Mouse (Mus musculus): ENCODE results near the gene Polrmt. TPM values are rescaled to one million over a fixed set of nuclear protein-coding genes. Genes with fewer than 3 reads are reported as not detected.

Gene Polrmt
- polyA plus RNA-seq, 1 experiment from 2014 or later, result 40.1 TPM

DNA sequence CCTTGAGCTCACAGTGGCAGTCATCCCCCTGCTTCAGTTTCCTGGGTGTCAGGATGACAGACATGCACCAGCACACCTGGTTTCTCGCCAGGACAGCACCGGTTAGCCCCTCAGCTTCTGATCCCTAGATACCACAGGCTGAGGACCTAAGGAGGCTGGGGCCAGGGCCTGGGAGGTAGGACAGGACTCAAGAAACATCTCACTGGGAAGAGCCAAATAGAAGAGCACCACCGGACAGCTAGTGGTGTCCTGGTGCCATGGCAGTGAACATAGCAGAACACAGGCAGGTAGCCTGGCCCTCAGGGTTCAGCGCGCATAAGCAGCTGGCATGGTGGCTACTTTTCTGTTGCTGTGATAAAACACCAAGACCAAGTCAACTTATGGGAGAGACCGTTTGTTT is 47.9 kb downstream of the Polrmt start:
- Histone ChIP-seq H3K4me3 (ENCODE audit: low read depth, low read length) (no peak overlapping the region), H3K9ac (ENCODE audit: low read length) (no peak overlapping the region), H3K27me3 (replicated peaks; ENCODE audit: control insufficient read depth, insufficient read depth, low read length) (no peaks in the 10 kb centered on the region), H3K4me1 (replicated peaks; ENCODE audit: control insufficient read depth, insufficient read depth, low read length) (peaks cover 17% of the 10 kb centered on the region), H3K4me2 (ENCODE audit: low read length) (no peak overlapping the region), H3K27ac (ENCODE audit: low read depth) (no peak overlapping the region), H3K36me3 (ENCODE audit: control insufficient read depth, insufficient read depth, low read length) (no peaks in the 10 kb centered on the region), H3K9me3 (ENCODE audit: control insufficient read depth, low read length) (no peaks in the 10 kb centered on the region)
- DNase-seq (ENCODE audit: low spot score) (no peak), ATAC-seq (replicated peaks; ENCODE audit: low FRiP score, low TSS enrichment, low read depth) (no peak)
- 96% methylated on average over 6 of the region's 6 CpGs for WGBS

GRCm38 (mm10) chr10:79697916-79698315 is 48.5 kb downstream of the Polrmt start:
- no peaks in the 10 kb centered on the region for H3K9me3 ChIP-seq (ENCODE audit: control insufficient read depth, low read length)
- ATAC-seq (replicated peaks; ENCODE audit: low FRiP score, low TSS enrichment, low read depth) (no peak), DNase-seq (ENCODE audit: low spot score) (no peak)
- H3K4me1 ChIP-seq (replicated peaks; ENCODE audit: control insufficient read depth, insufficient read depth, low read length), result peaks cover 17% of the 10 kb centered on the region
- H3K36me3 ChIP-seq (ENCODE audit: control insufficient read depth, insufficient read depth, low read length), result no peaks in the 10 kb centered on the region
- H3K9ac ChIP-seq (ENCODE audit: low read length), result no peak overlapping the region
- no peak overlapping the region for H3K4me3 ChIP-seq (ENCODE audit: low read depth, low read length)
- no peaks in the 10 kb centered on the region for H3K27me3 ChIP-seq (replicated peaks; ENCODE audit: control insufficient read depth, insufficient read depth, low read length)
- H3K4me2 ChIP-seq (ENCODE audit: low read length), result no peak overlapping the region
- WGBS, result 69% methylated on average over 6 of the region's 6 CpGs
- no peak overlapping the region for H3K27ac ChIP-seq (ENCODE audit: low read depth)

DNA sequence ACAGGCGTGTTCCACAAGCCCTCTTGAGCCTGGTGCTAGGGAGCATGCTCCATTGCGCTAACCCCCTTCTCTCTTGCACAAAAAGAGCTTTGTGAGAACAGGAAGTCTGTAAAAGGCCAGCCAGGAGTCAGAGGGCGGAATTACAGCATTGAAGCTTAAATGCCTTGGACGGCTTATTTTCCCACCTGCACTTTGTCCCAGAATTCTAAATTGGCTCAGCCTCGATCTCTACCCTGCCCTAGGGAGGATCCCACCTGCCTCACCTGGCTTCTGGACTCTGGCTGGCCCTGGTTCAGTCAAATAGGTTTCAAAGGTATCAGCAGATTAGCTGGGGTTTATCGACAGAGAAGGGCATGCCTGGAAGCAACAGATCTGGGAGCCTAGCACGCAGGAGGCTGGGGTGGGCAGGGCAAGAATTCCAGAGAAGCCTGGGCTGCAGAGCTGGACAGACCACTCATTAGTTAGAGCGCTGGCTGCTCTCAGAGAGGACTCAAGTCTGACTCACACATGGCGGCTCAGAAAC is 50.2 kb downstream of the Polrmt start:
- WGBS, result 30% methylated on average over 9 of the region's 9 CpGs
- Histone ChIP-seq H3K4me1 (replicated peaks; ENCODE audit: control insufficient read depth, insufficient read depth, low read length) (peaks cover 11% of the 10 kb centered on the region), H3K27ac (ENCODE audit: low read depth) (peak overlapping the region; percentile 73), H3K4me3 (ENCODE audit: low read depth, low read length) (no peak overlapping the region), H3K4me2 (ENCODE audit: low read length) (peak overlapping the region; percentile 14; the same call in 1 of the 2 replicates), H3K9me3 (ENCODE audit: control insufficient read depth, low read length) (no peaks in the 10 kb centered on the region), H3K27me3 (replicated peaks; ENCODE audit: control insufficient read depth, insufficient read depth, low read length) (no peaks in the 10 kb centered on the region), H3K36me3 (ENCODE audit: control insufficient read depth, insufficient read depth, low read length) (no peaks in the 10 kb centered on the region), H3K9ac (ENCODE audit: low read length) (no peak overlapping the region)
- DNase-seq (ENCODE audit: low spot score) (peak; percentile 65), ATAC-seq (replicated peaks; ENCODE audit: low FRiP score, low TSS enrichment, low read depth) (peak; percentile 51; the same call in 1 of the 2 replicates)

GRCm38 (mm10) chr10:79695231-79696128 is 50.9 kb downstream of the Polrmt start:
- H3K36me3 ChIP-seq (ENCODE audit: control insufficient read depth, insufficient read depth, low read length), result no peaks in the 10 kb centered on the region
- 59% methylated on average over 13 of the region's 13 CpGs for whole genome bisulfite sequencing
- H3K4me2 ChIP-seq (ENCODE audit: low read length), result peak overlapping the region; percentile 14; the same call in 1 of the 2 replicates
- no peaks in the 10 kb centered on the region for H3K9me3 ChIP-seq (ENCODE audit: control insufficient read depth, low read length)
- no peak overlapping the region for H3K4me3 ChIP-seq (ENCODE audit: low read depth, low read length)
- no peak overlapping the region for H3K9ac ChIP-seq (ENCODE audit: low read length)
- DNase-seq (ENCODE audit: low spot score) (peak; percentile 82), ATAC-seq (replicated peaks; ENCODE audit: low FRiP score, low TSS enrichment, low read depth) (peak; percentile 25; the same call in 1 of the 2 replicates)
- peaks cover 7% of the 10 kb centered on the region for H3K4me1 ChIP-seq (replicated peaks; ENCODE audit: control insufficient read depth, insufficient read depth, low read length)
- H3K27me3 ChIP-seq (replicated peaks; ENCODE audit: control insufficient read depth, insufficient read depth, low read length), result no peaks in the 10 kb centered on the region
- H3K27ac ChIP-seq (ENCODE audit: low read depth), result peak overlapping the region; percentile 73

- Histone ChIP-seq H3K27me3 (replicated peaks; ENCODE audit: control insufficient read depth, insufficient read depth, low read length) (no peaks in the 10 kb centered on the region), H3K4me1 (replicated peaks; ENCODE audit: control insufficient read depth, insufficient read depth, low read length) (peaks cover 7% of the 10 kb centered on the region), H3K4me2 (ENCODE audit: low read length) (no peak overlapping the region), H3K9me3 (ENCODE audit: control insufficient read depth, low read length) (no peaks in the 10 kb centered on the region), H3K4me3 (ENCODE audit: low read depth, low read length) (no peak overlapping the region), H3K36me3 (ENCODE audit: control insufficient read depth, insufficient read depth, low read length) (0 out of 2 replicates have a peak, but pooled peaks cover under 1% of the 10 kb centered on the region), H3K27ac (ENCODE audit: low read depth) (no peak overlapping the region), H3K9ac (ENCODE audit: low read length) (no peak overlapping the region)
- WGBS, result 84% methylated on average over 6 of the region's 6 CpGs
- no peak for DNase-seq (ENCODE audit: low spot score)
- ATAC-seq (replicated peaks; ENCODE audit: low FRiP score, low TSS enrichment, low read depth), result no peak
Observed at GRCm38 (mm10) chr10:79694379-79694655, 52.1 kb downstream of the Polrmt start.

GRCm38 (mm10) chr10:79693580-79694378 is 52.6 kb downstream of the Polrmt start:
- Histone ChIP-seq H3K4me1 (replicated peaks; ENCODE audit: control insufficient read depth, insufficient read depth, low read length) (peaks cover 7% of the 10 kb centered on the region), H3K9ac (ENCODE audit: low read length) (no peak overlapping the region), H3K9me3 (ENCODE audit: control insufficient read depth, low read length) (no peaks in the 10 kb centered on the region), H3K27ac (ENCODE audit: low read depth) (no peak overlapping the region), H3K27me3 (replicated peaks; ENCODE audit: control insufficient read depth, insufficient read depth, low read length) (no peaks in the 10 kb centered on the region), H3K4me2 (ENCODE audit: low read length) (no peak overlapping the region), H3K4me3 (ENCODE audit: low read depth, low read length) (no peak overlapping the region), H3K36me3 (ENCODE audit: control insufficient read depth, insufficient read depth, low read length) (peaks cover 6% of the 10 kb centered on the region)
- DNase-seq (ENCODE audit: low spot score) (no peak), ATAC-seq (replicated peaks; ENCODE audit: low FRiP score, low TSS enrichment, low read depth) (no peak)
- WGBS, result 77% methylated on average over 12 of the region's 12 CpGs

- DNase-seq (ENCODE audit: low spot score) (no peak), ATAC-seq (replicated peaks; ENCODE audit: low FRiP score, low TSS enrichment, low read depth) (no peak)
- no peaks in the 10 kb centered on the region for H3K27me3 ChIP-seq (replicated peaks; ENCODE audit: control insufficient read depth, insufficient read depth, low read length)
- WGBS, result 97% methylated on average over 2 of the region's 2 CpGs
- no peaks in the 10 kb centered on the region for H3K9me3 ChIP-seq (ENCODE audit: control insufficient read depth, low read length)
- no peak overlapping the region for H3K4me3 ChIP-seq (ENCODE audit: low read depth, low read length)
- H3K27ac ChIP-seq (ENCODE audit: low read depth), result no peak overlapping the region
- no peak overlapping the region for H3K9ac ChIP-seq (ENCODE audit: low read length)
- H3K4me1 ChIP-seq (replicated peaks; ENCODE audit: control insufficient read depth, insufficient read depth, low read length), result peaks cover 4% of the 10 kb centered on the region; the same call in 1 of the 2 replicates
- no peak overlapping the region for H3K4me2 ChIP-seq (ENCODE audit: low read length)
- peaks cover 23% of the 10 kb centered on the region for H3K36me3 ChIP-seq (ENCODE audit: control insufficient read depth, insufficient read depth, low read length)
Observed at GRCm38 (mm10) chr10:79691986-79692548, 54.3 kb downstream of the Polrmt start.

- H3K27me3 ChIP-seq (replicated peaks; ENCODE audit: control insufficient read depth, insufficient read depth, low read length), result no peaks in the 10 kb centered on the region
Observed at GRCm38 (mm10) chr10:79689178-79689577, 57.2 kb downstream of the Polrmt start.

More at GRCm38 (mm10) chr10:79689178-79689577, 57.2 kb downstream of the Polrmt start:
- Histone ChIP-seq H3K36me3 (ENCODE audit: control insufficient read depth, insufficient read depth, low read length) (peaks cover 51% of the 10 kb centered on the region), H3K4me1 (replicated peaks; ENCODE audit: control insufficient read depth, insufficient read depth, low read length) (no peaks in the 10 kb centered on the region), H3K4me3 (ENCODE audit: low read depth, low read length) (no peak overlapping the region), H3K9ac (ENCODE audit: low read length) (no peak overlapping the region), H3K4me2 (ENCODE audit: low read length) (no peak overlapping the region), H3K9me3 (ENCODE audit: control insufficient read depth, low read length) (no peaks in the 10 kb centered on the region), H3K27ac (ENCODE audit: low read depth) (no peak overlapping the region)
- DNase-seq (ENCODE audit: low spot score), result no peak
- 89% methylated on average over 3 of the region's 3 CpGs for WGBS
- no peak for ATAC-seq (replicated peaks; ENCODE audit: low FRiP score, low TSS enrichment, low read depth)

Data from intestine, embryonic 14.5 days (tissue).